Mouse (Mus musculus) spleen, adult 12 weeks (tissue): ENCODE results near the gene Prg3.

Experiments
- DNase-seq: peaks from one replicate; pipeline ENCODE4 v3.0.0; 2022; ENCODE audit warnings: low spot score

Gene Prg3

DNA sequence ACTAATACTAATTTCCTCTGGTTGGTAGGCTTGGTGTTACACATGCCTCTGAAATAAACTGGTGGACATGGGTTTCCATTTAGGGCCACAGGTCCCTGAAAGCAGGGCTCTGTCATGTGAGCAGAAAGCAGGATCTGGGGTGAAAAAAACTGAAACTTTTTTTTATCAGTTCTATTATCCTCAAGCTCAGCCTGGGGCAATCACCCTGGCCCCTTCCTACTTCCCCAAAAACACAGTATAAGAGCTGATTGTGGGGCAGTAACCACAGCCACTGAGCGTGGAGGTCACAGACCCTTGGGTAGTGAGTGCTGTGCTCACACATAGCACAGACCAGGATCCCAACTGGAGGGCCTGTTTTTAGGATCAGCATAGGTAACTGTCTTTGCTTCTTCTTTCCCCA is at the start of gene Prg3:
Gene Prg3, plus strand, starts transcription at position 286 of the 400 bp plus-strand sequence.
- DNase-seq = no peak

DNA sequence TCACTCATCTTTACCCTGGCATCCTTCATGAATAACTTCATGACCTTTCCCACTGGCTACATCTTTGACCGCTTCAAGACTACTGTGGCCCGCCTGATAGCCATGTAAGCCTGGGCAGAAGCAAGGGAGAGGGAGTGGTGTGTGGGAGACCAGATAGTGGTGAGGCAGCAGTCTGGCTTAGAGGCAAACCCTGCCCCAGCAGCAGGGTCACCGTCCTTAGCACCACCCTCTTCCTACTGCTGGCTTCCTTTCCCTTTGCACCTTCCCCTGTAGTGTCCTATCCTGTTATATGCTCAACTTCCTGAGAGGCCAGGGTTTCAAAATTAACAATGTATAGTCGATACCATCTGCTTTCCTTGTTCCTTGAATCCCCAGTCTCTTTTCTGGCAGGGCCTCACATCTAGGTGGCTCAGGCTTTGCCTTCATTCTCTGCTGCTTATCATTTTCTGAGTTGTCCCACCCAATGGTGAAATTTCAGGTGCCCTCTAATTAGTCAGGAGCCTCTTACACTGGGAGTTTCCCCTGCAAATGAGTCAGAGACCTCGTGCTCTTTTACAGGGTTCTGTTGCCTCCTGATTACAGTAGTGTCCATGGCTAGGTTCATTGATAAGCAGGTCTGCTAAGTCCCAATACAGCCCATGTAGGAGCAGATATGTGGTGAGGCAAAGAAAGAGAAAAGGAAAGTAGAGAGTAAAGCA is 49.6 kb upstream of the Prg3 start:
- peak; percentile 70 for DNase-seq

DNA sequence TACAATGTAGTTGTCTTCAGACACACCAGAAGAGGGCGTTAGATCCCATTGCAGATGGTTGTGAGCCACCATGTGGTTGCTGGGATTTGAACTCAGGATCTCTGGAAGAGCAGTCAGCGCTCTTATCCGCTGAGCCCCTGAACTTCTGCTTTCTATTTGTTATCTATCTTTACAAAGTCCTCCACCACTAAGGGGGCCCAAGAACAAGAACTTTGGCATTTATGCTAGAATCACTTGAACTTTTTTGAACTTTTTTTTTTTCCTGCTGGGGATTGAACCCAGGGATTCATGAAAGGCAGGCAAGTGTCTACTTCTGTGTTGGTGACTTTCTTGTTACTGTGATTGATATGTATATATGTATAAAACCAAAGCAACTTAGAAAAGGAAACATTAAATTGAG is 48.7 kb upstream of the Prg3 start:
- no peak for DNase-seq

DNA sequence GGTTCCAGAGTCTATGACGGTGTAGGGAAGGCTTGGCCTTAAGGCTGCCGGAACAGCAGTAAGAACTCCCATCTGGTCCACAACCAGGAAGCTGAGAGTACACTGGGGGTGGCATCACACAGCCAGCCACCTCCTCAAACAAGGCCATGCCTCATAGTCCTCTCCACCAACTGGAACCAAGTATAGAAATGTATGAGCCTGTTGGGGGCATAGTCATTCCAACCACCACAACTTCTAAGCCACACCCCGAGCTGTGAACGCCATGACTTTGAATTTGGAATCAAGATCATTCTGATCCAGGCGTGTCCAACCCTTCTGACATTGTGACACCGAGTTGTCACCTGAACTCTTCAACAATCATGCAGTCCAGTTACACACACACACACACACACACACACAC is 48.3 kb upstream of the Prg3 start:
- no peak for DNase-seq

DNA sequence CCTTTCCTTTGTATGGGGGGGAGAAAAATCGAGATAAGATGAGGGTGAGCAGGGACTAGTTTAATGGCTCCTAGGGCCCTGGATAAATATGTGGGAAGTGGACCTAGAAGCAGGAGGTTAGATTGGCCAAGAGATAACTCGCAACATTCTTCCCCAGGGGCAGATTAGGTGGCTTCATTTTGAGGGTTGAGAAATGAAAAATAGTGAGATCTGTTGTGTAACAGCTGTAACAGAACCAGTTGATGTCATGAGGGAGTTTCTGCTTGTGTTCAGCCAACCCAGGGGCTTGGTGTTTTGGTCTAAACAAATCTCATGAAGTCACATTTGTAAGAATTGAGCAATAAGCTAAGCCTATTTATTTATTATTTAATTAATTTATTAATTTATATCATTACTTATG is 46.7 kb upstream of the Prg3 start:
- DNase-seq = no peak

DNA sequence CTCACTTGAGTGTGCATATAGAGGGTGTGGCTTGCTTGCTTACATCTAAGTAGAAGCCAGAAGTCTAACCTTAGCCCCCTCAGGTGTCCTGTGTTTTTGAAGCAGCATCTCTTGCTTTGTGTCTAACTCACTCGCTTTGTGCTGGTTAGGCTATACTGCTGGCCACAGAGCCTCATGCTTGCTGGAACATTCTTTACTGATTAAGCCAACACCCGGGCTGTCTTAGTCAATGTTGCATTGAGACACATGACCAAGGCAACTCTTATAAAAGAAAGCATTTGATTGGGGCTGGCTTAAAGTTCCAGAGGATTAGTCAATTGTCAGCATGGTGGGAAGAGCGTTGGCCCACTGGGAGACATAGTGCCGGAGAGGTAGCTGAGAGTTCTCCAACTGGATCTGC is 46.2 kb upstream of the Prg3 start:
- DNase-seq = no peak

DNA sequence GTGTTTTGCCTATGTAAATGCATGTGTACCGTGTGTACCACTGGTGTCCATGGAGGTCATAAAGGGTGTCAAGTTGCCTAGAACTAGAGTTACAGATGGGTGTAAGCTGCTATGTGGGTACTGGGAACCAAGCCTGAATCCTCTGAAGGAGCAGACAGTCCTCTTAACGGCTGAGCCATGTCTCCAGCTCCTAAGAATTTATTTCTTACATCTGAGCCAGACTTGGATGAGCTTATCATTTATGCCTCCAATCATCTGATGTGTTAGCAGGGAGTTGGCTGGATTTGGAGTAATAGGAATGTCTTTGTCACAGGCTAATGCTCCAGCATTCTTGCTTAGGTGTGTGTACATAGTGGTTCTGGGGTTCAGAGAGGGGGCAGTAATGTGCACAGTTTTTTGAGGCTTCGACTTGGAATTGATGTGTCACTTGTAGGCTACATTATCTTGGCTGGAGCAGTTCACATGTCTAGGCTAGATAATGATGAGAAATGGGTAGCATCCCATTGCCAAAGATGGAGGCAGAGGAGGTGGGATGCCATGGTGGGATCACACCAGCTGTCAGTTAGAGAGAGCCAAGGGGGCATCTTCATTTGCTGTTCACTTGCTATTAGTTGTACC is 40.8 kb upstream of the Prg3 start:
- DNase-seq = no peak

DNA sequence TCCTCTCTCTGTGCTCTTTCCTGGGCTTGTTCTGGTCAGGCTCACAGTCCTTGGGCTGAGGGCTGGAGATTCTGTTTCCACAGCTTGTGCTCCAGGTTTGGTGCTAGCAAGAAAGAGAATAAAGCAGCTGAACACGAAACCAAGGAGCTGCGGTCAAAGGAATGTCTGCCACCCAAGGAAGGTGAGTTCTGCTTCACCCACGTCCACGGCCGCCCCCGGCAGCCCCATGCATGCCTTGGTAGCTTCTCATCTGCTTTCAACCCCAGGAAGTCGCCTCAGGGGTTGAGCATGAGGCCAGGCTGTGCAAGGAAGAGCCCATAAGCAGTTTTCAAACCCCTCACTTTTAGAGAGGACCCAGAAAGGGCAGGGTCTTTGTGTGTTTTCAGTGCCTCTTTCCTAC is 39.8 kb upstream of the Prg3 start:
- DNase-seq = no peak

DNA sequence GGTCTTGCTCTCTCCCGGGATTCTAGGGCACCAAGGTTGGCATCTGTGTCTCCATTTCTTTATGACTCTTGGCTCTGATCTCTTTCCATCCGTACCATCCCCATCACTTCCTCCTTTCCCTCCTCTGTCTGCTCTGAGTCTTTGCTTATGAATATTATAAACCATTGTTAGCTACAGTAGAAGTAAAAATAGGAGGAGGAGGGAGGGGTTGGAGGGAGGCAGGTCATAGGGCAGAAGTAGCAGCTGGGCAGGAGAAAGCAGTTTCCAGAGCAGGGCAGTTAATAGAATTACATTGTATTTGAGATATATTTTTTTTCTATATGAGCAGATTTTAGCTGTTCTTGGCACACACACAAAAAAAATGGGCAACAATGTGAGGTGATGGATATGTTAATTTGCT is 39.3 kb upstream of the Prg3 start:
- DNase-seq = no peak

DNA sequence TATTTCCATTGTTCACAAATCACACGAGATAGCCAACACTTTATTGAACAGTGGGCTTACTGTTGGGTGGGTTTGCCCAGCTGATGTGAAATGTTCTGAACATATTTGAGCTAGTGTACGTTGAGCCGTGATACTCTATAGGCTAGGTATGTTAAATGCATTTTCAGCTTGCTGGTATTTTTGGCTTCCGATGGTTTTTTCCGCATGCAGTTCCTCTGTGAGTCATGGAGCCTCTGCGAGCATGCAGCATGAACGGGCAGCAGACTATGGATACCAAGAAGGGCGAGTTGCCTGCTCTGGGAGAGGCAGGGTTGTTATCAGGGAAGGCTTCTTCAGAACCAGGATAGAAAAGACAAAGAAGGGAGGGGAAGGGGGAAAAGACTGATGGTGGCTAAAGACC is 37.0 kb upstream of the Prg3 start:
- no peak for DNase-seq

DNA sequence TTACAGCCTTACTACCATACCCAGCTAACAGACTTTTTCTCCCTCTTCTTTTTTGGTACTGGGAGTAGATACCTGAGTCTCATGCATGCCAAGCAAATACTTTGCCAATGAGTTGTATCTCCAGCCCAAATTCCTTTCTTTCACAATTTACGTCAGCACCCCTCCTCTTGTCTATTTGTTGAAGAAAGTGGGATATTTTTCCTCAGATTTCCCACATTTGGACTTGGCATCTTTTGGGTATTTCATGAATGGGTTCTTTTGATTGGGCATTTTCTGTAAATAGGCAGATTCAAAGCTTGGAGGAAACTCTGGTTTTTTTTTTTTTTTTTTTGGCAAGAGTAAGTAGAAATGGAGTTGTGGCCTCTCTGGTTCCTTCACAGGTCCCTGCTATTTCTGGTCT is 35.8 kb upstream of the Prg3 start:
- DNase-seq = no peak

DNA sequence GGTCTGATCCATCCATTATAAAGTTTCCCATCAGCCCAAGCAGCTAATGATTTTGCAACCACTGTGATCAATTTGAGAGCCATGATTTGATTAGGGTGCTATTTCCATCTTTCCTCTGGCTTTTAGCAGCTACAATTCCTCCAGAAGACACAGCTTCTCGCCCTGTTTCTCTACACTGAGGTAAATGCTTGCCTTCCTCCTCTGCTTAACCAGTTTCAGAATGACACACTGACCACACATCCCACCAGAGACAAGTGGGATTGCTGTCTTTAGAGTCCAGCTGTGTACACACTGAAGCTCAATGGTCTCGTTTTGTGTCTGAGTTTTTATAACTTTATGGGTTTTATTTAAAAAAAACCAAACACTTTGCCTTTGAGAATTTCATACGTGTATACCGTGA is 35.3 kb upstream of the Prg3 start:
- no peak for DNase-seq

DNA sequence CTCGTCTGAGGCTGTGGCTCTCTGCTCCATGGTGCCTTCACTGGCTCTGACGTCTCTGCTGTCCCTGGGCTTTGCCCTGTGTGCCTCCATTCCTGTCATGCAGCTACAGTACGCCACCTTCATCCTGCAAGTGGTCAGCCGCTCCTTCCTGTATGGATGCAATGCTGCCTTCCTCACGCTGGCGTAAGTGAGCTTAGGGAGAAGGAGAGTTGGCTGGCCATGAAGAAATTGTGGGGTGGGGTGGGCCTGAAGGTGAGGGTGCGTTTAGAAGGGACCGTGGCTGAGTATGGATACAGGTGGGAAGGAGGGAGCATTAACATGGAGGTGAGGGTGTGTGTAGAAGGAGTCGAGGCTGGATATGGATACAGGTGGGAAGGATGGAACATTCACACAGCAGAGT is 32.6 kb upstream of the Prg3 start:
- DNase-seq = no peak

DNA sequence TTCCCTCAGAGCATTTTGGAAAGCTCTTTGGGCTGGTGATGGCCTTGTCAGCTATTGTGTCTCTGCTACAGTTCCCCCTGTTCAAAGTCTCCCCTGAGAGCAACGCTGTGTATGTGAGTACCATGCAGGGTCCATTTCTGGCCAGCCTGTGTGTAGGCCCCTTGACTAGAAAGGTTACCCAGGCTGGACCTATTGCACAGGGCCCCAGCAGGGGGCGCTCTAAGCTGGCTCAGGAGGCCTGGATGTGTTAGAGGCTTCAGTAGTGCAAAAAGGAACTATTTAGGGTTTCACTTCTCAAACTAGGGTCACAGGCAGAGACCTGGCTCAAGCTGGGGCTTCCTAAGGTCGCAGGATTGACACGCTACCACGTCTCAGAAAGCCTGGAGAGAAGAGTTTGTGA is 31.7 kb upstream of the Prg3 start:
- peak; percentile 56 for DNase-seq

DNA sequence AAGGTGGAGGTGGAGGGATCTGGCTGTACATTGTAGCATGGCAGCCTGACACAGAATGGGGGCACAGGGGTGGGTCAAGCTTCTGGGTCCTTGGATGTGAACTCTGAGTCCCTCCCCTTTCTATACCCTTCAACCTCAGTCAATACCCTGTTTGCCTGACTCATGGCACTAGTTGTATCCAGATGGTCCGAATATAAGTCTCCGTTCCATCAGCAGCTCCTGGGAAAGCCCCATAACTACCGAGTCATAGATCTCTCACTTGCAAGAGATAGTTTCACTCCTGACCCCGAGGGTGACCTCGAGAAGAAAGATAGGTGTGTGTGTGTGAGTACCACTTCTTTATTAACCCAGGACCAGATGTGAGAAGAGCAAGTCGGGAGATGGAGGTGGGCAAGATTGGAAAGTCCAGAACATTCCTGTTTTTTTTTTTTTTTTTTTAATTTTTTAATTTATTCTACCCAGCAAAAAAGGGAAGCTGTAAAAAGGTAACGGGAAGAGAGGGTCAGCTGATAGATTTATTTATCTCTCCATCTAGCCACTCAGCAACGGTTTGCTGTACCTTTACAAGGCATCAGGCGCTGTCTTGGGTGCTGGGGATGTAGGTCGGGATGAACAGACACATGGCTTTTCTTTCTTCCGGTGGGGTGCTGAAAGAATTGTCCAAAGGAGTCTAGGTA is 29.3 kb upstream of the Prg3 start:
- DNase-seq = no peak

DNA sequence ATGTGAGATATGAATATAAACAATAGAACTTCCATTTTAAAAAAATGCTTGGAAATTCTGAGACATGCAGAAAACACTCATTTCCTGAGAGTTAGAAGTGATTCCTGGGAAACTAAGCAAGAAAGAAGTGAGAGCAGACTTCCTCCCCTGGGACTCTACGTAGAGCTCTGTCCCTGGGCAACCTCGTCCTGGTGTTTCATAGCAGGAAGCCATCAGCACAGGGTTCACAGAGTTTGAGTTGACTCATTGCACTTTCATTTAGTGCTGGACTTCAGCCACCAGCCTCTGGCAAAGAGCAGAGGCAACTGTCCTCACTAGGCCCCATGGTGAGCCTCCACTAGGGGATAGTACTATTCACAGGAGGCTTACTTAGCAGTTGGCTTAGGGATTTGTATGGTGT is 26.7 kb upstream of the Prg3 start:
- no peak for DNase-seq

DNA sequence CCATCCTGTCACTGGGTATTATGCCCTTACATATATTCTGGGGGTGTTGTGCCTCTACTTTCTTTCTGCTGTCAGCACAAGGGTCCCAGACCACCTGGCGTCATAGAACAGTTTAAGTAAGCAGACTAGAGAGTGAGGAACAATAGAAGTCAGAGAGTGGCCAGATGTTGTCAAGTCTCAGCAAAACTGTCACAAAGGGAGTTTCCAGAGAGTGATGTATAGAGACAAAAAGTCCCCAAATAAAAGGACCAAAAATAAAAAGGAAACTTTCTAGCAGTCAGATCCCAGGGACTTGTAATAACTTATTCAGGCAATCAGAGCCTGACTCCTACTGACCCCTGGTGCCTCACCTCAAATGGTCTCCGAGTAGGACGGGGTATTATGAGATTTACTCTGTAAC is 26.1 kb upstream of the Prg3 start:
- no peak for DNase-seq

DNA sequence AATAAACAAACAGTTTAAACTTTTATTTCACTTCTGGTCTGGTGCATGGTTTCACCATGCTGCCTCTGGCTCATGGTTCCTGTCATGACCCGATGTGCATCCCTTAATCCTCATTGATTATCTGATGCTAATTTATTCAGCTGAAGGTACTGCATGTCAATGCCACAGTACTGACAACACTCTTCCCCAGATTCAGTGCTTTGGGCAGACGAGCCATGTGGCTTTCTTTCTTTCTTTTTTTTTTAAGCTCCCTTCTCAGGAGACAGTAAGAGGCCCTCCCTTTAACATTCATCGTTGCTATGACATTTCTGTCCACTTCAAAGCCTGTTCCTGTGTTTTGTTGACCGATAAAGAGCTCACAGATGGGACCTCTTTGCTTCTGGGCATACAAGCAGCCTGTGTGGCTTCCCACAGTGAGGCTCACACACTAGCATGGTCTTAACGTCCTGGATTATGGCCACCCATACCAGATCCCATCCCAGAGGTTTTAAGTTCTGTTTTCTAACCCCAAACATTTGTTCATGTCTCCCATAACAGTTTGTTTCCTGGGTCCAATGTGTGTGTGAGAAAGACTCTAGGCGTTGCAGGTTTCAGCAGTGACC is 25.0 kb upstream of the Prg3 start:
- DNase-seq = no peak

DNA sequence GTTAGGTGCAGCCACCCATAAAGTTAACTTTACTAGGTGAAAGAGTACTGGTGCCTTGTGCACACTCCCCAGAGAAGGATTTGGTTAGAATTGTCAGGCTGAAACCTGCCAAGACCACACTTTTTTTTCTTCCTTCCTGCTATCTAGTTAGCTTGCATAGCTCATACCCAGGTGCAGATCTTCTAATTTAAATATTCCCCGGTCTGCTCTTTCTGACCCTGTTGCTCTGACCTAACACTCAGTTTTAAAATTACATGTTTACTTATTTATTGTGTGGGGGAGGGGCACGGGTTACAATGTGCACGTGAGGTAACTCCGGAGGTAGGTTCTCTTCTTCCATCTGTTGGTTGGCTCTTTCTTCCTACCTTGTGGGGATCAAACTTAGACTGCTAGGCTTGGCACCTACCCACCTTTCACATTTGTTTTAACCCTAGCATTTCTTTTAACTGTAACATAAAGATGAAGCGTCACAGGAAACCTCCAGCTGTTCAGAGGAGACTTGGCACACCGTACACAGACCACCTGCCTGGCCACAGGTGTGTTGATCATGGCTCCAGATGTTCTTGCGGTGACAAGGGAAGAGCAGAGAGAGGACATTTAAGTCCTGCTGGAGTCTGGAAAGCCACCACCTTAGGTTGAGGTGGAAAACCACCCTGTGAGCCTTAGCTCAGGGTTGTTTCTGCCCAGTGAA is 23.8 kb upstream of the Prg3 start:
- no peak for DNase-seq

DNA sequence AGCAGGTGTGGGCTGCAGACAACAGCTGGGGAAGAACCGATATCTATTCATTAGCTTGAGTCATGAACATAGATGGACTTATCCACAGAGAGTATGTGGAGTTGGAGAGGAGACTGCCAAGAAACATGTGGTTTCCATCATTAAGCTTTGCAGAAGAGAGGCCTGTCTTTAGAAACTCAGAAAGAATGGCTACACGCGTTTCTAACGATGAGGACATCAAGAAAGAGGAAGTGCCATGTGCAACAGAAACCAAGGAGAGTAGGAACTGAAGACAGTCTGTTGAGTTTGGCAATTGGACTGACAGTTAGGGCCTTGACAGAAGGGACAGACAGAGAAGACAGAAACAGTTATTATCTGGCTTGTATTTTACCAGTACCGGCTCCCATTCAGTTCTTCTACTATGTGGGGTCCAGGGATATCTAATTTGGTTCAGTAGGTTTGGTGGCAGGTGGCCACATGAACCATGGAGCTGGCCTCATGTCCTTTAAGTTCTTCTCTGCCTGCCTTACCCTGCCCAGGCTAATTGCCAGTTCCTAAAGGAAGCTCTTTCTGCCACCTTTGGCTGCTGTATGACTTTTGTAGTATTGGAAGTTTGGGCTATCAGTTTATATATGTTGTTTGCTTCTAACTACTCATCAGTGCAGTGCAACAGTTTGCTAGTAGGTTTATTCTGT is 20.6 kb upstream of the Prg3 start:
- no peak for DNase-seq

DNA sequence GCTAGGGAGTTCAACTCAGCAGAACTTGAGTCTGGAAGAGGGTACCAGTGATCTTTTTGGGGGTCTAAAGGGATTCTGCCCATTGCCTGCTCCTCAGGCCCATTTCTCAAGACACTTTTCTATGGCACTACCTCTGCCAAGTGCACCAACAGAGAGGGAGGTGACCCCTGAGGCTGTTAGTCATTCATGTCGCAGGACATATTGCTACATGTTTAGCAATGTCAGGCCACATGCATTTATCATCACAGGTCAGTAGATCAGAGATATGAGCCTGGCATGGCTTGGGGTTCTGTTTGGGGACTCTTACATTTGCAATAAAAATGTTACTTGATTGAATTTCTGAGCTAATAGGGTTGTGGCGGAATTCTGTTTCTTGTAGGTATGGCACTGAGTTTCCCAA is 12.4 kb upstream of the Prg3 start:
- DNase-seq = no peak

DNA sequence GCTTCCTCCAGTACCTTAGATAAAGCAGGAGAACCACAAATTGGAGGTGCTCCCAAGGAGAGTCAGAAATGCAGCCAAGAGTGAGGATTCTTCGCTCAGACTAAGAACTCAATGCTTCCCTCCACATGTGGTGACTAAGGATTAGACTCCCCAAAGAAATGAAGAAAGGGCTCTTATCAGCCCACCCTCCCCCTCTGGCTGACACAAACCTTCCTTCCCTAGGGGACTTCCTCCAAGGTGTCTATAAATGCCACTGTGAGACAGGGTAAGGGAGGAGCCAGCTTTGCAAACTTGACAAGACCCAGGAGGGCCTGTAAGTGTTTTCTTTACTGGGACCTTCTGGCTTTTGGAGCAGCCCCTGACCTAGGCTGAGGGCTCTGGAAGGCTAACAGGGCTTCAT is 7.8 kb upstream of the Prg3 start, which contains the start of gene Prg2:
Gene Prg2, plus strand, starts transcription at position 274 of the 400 bp plus-strand sequence.
- no peak for DNase-seq
